Mouse (Mus musculus) cerebellum, adult 2 months (tissue): Measurements from ENCODE around the gene Gfod2.

Experiments
- CTCF ChIP-seq: fragments of 200-500 bp; IDR thresholded peaks from 2 replicates; pipeline ENCODE4 v1.5.1; 2011; ENCODE audit warnings: low read depth, mild to moderate bottlenecking, control low read depth, low read length, moderate library complexity, borderline replicate concordance; ENCODE audit not compliant: insufficient read depth
- POLR2A ChIP-seq: fragments of 200-500 bp; IDR thresholded peaks from 2 replicates; pipeline ENCODE4 v1.6.1; 2011; ENCODE audit warnings: low read length, control low read depth, borderline replicate concordance; ENCODE audit not compliant: insufficient read depth

DNA sequence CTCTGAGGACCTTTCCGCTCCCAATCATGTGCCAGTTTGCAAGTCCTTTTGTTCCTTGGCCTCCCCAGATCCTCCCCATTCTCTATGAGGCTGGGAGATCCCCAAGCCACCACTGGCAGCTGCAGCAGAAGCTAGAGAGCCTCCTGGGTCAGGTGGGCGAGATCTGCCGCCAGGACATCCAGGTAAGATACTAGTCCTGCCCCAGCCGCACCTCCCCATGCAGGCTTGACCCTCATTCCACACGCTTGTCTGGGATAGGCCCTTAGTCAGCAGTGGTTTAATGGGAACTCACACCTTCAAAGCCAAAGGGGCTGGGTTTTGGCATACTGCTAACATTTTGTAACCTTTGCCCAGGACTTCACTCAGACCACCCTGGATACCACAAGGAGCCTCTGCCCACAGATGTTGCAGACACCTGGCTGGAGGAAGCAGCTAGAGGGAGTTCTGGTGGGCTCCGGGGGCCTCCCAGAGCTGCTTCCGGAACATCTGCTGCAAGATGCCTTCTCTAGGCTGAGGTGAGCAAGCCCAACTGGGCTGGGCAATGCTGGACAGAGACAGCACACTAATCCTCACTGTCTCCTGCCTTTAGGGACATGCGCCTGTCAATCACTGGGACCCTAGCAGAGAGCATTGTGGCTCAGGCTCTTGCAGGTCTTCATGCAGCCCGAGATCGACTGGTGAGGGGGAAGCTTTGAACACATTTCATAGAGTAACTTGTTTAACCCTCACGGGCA, 65.8 kb downstream of the Gfod2 start:
- TF ChIP-seq CTCF (no peak), POLR2A (no peak)
